Mouse (Mus musculus) C2C12 (cell line): ENCODE measurements around the gene Smg9. TPM values are rescaled to one million over a fixed set of nuclear protein-coding genes. Genes with fewer than 3 reads are reported as not detected.
"Not testable (repeated sequence)": the region's sequence is repeated elsewhere in the genome, so short reads cannot be mapped to it uniquely, and the experiment has no call there.

ENCODE experiments used
- H3K27me3 ChIP-seq: one replicate; pipeline ENCODE4 v1.6.1; 2011; ENCODE audit not compliant: control insufficient read depth, insufficient read depth, insufficient read length
- H3K36me3 ChIP-seq: one replicate; pipeline ENCODE4 v1.6.1; 2011; ENCODE audit not compliant: control insufficient read depth, insufficient read depth
- H3K4me3 ChIP-seq: one replicate; pipeline ENCODE4 v1.5.1; 2011; ENCODE audit warnings: mild to moderate bottlenecking, control low read depth; ENCODE audit not compliant: poor library complexity, insufficient read depth, severe bottlenecking
- H3K79me2 ChIP-seq: one replicate; pipeline ENCODE4 v1.6.1; 2011; ENCODE audit not compliant: control insufficient read depth, insufficient read depth
- H3K79me3 ChIP-seq: one replicate; pipeline ENCODE4 v1.6.1; 2011; ENCODE audit warnings: low read depth, control low read depth
- H3ac ChIP-seq: one replicate; pipeline ENCODE3; 2011; ENCODE audit warnings: low read depth; ENCODE audit not compliant: control insufficient read depth, insufficient read length
- CEBPB ChIP-seq: IDR thresholded peaks from one replicate; pipeline ENCODE4 v1.6.1; 2011; ENCODE audit warnings: low read depth, mild to moderate bottlenecking, control low read depth, moderate library complexity
- CTCF ChIP-seq: IDR thresholded peaks from one replicate; pipeline ENCODE4 v1.5.1; 2011; ENCODE audit not compliant: control insufficient read depth, insufficient read depth, insufficient read length
- FOSL1 ChIP-seq: IDR thresholded peaks from one replicate; pipeline ENCODE4 v1.8.0; 2011; ENCODE audit warnings: mild to moderate bottlenecking, low read length; ENCODE audit not compliant: poor library complexity, insufficient read depth, severe bottlenecking
- MAX ChIP-seq: IDR thresholded peaks from one replicate; pipeline ENCODE4 v1.6.1; 2011; ENCODE audit warnings: mild to moderate bottlenecking, control low read depth
- MYOD1 ChIP-seq: IDR thresholded peaks from one replicate; pipeline ENCODE4 v1.6.1; 2011; ENCODE audit warnings: low read depth; ENCODE audit not compliant: control insufficient read depth, insufficient read length
- MYOG ChIP-seq: IDR thresholded peaks from one replicate; pipeline ENCODE4 v1.6.1; 2011; ENCODE audit not compliant: control insufficient read depth, insufficient read length; ENCODE audit errors: extremely low read depth
- USF1 ChIP-seq: IDR thresholded peaks from one replicate; pipeline ENCODE4 v1.6.1; 2011; ENCODE audit warnings: low read depth, mild to moderate bottlenecking, control low read depth, moderate library complexity
- polyA plus RNA-seq: library from polyadenylated mRNA; unstranded; fragments of >200 nt; fragmentation: generic; extraction: Trizol; gene quantifications from one replicate; pipeline ENCODE4 v1.2.1, GENCODE M21; 2012; ENCODE audit warnings: missing spikeins

Smg9 gene
- polyA plus RNA-seq, 1 experiment: 21.8 TPM

- Histone ChIP-seq H3K4me3 (no peak overlapping the region), H3K79me2 (peaks cover 40% of the 10 kb centered on the region), H3K36me3 (no peaks in the 10 kb centered on the region), H3K27me3 (no peaks in the 10 kb centered on the region), H3ac (no peak overlapping the region), H3K79me3 (peaks cover 6% of the 10 kb centered on the region)
- TF ChIP-seq CTCF (no peak), FOSL1 (no peak), CEBPB (no peak), MYOD1 (no peak), MYOG (no peak), USF1 (no peak), MAX (no peak)
Observed at GRCm38 (mm10) chr7:24398364-24398913, 980 bp upstream of the Smg9 start.

GRCm38 (mm10) chr7:24400082-24400452 is 648 bp downstream of the Smg9 start:
- no peak for TF ChIP-seq MAX
- TF ChIP-seq USF1: no peak
- no peak for TF ChIP-seq CTCF
- no peak for TF ChIP-seq MYOG
- TF ChIP-seq MYOD1: no peak
- no peak for TF ChIP-seq FOSL1
- no peak for TF ChIP-seq CEBPB
- H3K4me3 ChIP-seq: peak overlapping the region; percentile 44
- peaks cover 36% of the 10 kb centered on the region for H3K79me2 ChIP-seq
- no peaks in the 10 kb centered on the region for H3K36me3 ChIP-seq
- H3ac ChIP-seq: peak overlapping the region; percentile 30
- H3K27me3 ChIP-seq: no peaks in the 10 kb centered on the region
- peaks cover 4% of the 10 kb centered on the region for H3K79me3 ChIP-seq

GRCm38 (mm10) chr7:24400489-24400888 is 1.1 kb downstream of the Smg9 start:
- H3K36me3 ChIP-seq, H3K27me3 ChIP-seq, H3K4me3 ChIP-seq, H3ac ChIP-seq, H3K79me3 ChIP-seq: not testable (repeated sequence)
- peaks cover 36% of the 10 kb centered on the region for H3K79me2 ChIP-seq

- Histone ChIP-seq H3K36me3 (peaks cover 9% of the 10 kb centered on the region), H3K27me3 (no peaks in the 10 kb centered on the region), H3ac (no peak overlapping the region), H3K79me2 (peaks cover 36% of the 10 kb centered on the region), H3K4me3 (no peak overlapping the region), H3K79me3 (peaks cover 4% of the 10 kb centered on the region)
- no peak for TF ChIP-seq MYOD1
- TF ChIP-seq MAX: no peak
- no peak for TF ChIP-seq USF1
- TF ChIP-seq CTCF: no peak
- no peak for TF ChIP-seq MYOG
- TF ChIP-seq CEBPB: no peak
- TF ChIP-seq FOSL1: no peak
Observed at GRCm38 (mm10) chr7:24402851-24403250, 3.4 kb downstream of the Smg9 start.

GRCm38 (mm10) chr7:24405649-24406048 is 6.2 kb downstream of the Smg9 start:
- no peak overlapping the region for H3K4me3 ChIP-seq
- H3K36me3 ChIP-seq: peaks cover 9% of the 10 kb centered on the region
- peaks cover 3% of the 10 kb centered on the region for H3K79me3 ChIP-seq
- peaks cover 22% of the 10 kb centered on the region for H3K79me2 ChIP-seq
- no peak for TF ChIP-seq MAX
- no peaks in the 10 kb centered on the region for H3K27me3 ChIP-seq
- H3ac ChIP-seq: no peak overlapping the region

- Histone ChIP-seq H3K36me3 (peaks cover 9% of the 10 kb centered on the region), H3K4me3 (no peak overlapping the region), H3ac (no peak overlapping the region), H3K79me2 (peaks cover 11% of the 10 kb centered on the region), H3K27me3 (no peaks in the 10 kb centered on the region), H3K79me3 (no peaks in the 10 kb centered on the region)
- TF ChIP-seq CEBPB (no peak), CTCF (peak; percentile 39)
Observed at GRCm38 (mm10) chr7:24406528-24407344, 7.3 kb downstream of the Smg9 start.
